Mouse (Mus musculus) cerebellum, adult 2 months (tissue): Measurements from ENCODE around the gene Serinc5.

Source experiments
- CTCF ChIP-seq: fragments of 200-500 bp; IDR thresholded peaks from 2 replicates; pipeline ENCODE4 v1.5.1; 2011; ENCODE audit warnings: low read depth, mild to moderate bottlenecking, control low read depth, low read length, moderate library complexity, borderline replicate concordance; ENCODE audit not compliant: insufficient read depth
- POLR2A ChIP-seq: fragments of 200-500 bp; IDR thresholded peaks from 2 replicates; pipeline ENCODE4 v1.6.1; 2011; ENCODE audit warnings: low read length, control low read depth, borderline replicate concordance; ENCODE audit not compliant: insufficient read depth

DNA sequence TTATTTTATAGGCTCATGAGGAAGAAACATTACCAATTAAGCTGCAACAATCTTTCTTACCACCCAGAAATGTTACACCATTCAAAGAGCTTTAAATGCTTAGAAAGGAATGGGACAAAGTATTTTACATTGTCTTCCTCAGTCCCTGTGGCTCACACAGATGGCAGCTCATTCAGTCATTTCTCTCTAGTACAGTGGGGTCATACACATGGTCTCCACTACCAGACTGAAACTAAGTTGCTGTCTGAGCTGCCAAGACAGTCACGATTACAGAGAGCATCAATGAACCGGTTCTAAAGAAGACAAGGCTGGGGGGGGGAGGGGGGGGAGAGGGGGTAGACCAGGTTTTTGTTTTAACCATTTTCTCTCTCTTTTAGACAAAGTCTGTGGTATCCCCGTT, 19.7 kb upstream of the Serinc5 start:
- TF ChIP-seq CTCF (no peak), POLR2A (no peak)
